ENCODE assay signal across 30 mouse cellular contexts in the genomic region with DNA sequence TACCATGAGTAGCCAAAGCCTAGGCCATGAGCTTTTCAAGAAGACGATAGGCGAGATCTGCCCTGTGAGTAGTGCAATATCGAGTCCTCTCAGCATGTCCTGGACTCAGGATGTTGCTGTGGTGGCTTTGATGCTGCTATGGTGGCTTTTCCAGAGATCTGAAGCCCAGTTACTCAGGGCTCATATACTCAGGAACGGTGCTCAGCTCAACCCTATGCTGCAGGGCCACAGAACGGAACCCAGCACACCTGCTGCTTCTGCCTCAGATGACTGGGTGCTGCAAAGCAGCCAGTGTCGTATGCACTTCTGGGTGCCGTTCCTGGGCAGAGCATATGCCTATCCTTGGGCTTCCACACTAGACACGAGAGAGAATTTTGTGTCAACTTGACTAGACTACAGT. TPM values are rescaled to one million over a fixed set of nuclear protein-coding genes. Genes with fewer than 3 reads are reported as not detected.
"Had no signal": no experiment of that assay in that cellular context is flagged by ENCODE, and none has a peak within 500 bp of the region (broad histone marks: within the 10 kb centered on the region; RNA-seq: fewer than 3 reads in every experiment).

No protein-coding gene starts in this region.

- H3K4me1 ChIP-seq: midbrain, embryonic 13.5 days had no signal

- H3K9ac ChIP-seq: limb, embryonic 13.5 days; liver, embryonic 12.5 days; liver, embryonic 15.5 days; lung, embryonic 15.5 days; midbrain, embryonic 13.5 days had no signal

- DNase-seq: kidney, adult 18-20 months; kidney, adult 9 months; kidney, postnatal 14 days; kidney, postnatal 4 days; liver; lung, adult 18-20 months; lung, postnatal 10 days; lung, postnatal 36 days had no signal

- H3K27ac ChIP-seq: limb, embryonic 13.5 days; liver, embryonic 12.5 days; liver, embryonic 15.5 days; lung, embryonic 15.5 days; midbrain, embryonic 10.5 days; midbrain, embryonic 13.5 days had no signal

- H3K4me3 ChIP-seq: limb, embryonic 10.5 days; limb, embryonic 13.5 days; liver, embryonic 12.5 days; liver, embryonic 15.5 days; lung, embryonic 15.5 days; megakaryocyte, embryonic 14.5 days; midbrain, embryonic 10.5 days; midbrain, embryonic 13.5 days; myocyte had no signal

- H3K9me3 ChIP-seq: limb, embryonic 10.5 days; limb, embryonic 13.5 days; liver, embryonic 12.5 days; liver, embryonic 15.5 days; lung, embryonic 15.5 days; megakaryocyte, embryonic 14.5 days; midbrain, embryonic 10.5 days; midbrain, embryonic 13.5 days had no signal

- H3K36me3 ChIP-seq: limb, embryonic 10.5 days; limb, embryonic 13.5 days; liver, embryonic 12.5 days; liver, embryonic 15.5 days; lung, embryonic 15.5 days; midbrain, embryonic 10.5 days; midbrain, embryonic 13.5 days had no signal

- H3K4me2 ChIP-seq: limb, embryonic 13.5 days; liver, embryonic 12.5 days; liver, embryonic 15.5 days; lung, embryonic 15.5 days; midbrain, embryonic 13.5 days had no signal

- ATAC-seq: intestine, embryonic 16.5 days; liver, embryonic 12.5 days; midbrain, embryonic 13.5 days; midbrain, embryonic 16.5 days had no signal

- H3K27me3 ChIP-seq: limb, embryonic 13.5 days; liver, embryonic 15.5 days; lung, embryonic 15.5 days; midbrain, embryonic 13.5 days had no signal

RNA-seq across cellular contexts. Expression of gene Stra8, which starts 19.5 kb away (rescaled TPM):
- total RNA-seq: layer of hippocampus, adult 18-20 months; layer of hippocampus, postnatal 14 days; left cerebral cortex, adult 8-10 months; left cerebral cortex, postnatal 25 days; monocyte, adult 5-6 weeks had no signal
- polyA plus RNA-seq: intestine, embryonic 16.5 days; kidney, embryonic 16.5 days; limb, embryonic 10.5 days; limb, embryonic 13.5 days; liver, embryonic 12.5 days; liver, embryonic 15.5 days; lung, embryonic 15.5 days; midbrain, embryonic 10.5 days; midbrain, embryonic 13.5 days; midbrain, embryonic 16.5 days; myocyte; neural tube, embryonic 11.5 days; neural tube, embryonic 14.5 days; small intestine, adult 2 months; spleen, adult 2 months; stomach, embryonic 16.5 days had no signal

RNA-seq across cellular contexts. Expression of gene Slc23a4, which starts 48.8 kb away (rescaled TPM):
- total RNA-seq: monocyte, adult 5-6 weeks had no signal
